Mouse (Mus musculus) kidney, postnatal 25 days (tissue): ENCODE measurements around the gene Anks1b.

Experiments
- DNase-seq, 2 experiments: peaks; one replicate each; pipeline ENCODE4 v3.0.0; 2021; ENCODE audit warnings: mixed read lengths in 2 of 2

The Anks1b gene

GRCm38 (mm10) chr10:90380704-90381339 lies 507.5 kb downstream of the Anks1b start:
- no peak for DNase-seq

GRCm38 (mm10) chr10:90400382-90400781 lies 527.1 kb downstream of the Anks1b start:
- DNase-seq, result no peak

- no peak for DNase-seq
Observed at GRCm38 (mm10) chr10:90408484-90408883, 535.2 kb downstream of the Anks1b start.

GRCm38 (mm10) chr10:90431527-90431926 lies 558.2 kb downstream of the Anks1b start:
- DNase-seq, result no peak

- no peak for DNase-seq
Observed at GRCm38 (mm10) chr10:90431974-90432373, 558.7 kb downstream of the Anks1b start.

- no peak for DNase-seq
Observed at GRCm38 (mm10) chr10:90432479-90432878, 559.2 kb downstream of the Anks1b start.

- no peak for DNase-seq
Observed at GRCm38 (mm10) chr10:90441036-90441435, 567.7 kb downstream of the Anks1b start.

GRCm38 (mm10) chr10:90441656-90442055 lies 568.3 kb downstream of the Anks1b start:
- no peak for DNase-seq

GRCm38 (mm10) chr10:90464906-90465305 lies 591.6 kb downstream of the Anks1b start:
- no peak for DNase-seq

GRCm38 (mm10) chr10:90465426-90465825 lies 592.1 kb downstream of the Anks1b start:
- DNase-seq, result peak in 1 of 2 experiments; percentile 31

GRCm38 (mm10) chr10:90467546-90467945 lies 594.2 kb downstream of the Anks1b start:
- DNase-seq, result no peak

GRCm38 (mm10) chr10:90493436-90493835 lies 620.1 kb downstream of the Anks1b start:
- no peak for DNase-seq

- DNase-seq, result no peak
Observed at GRCm38 (mm10) chr10:90493996-90494642, 620.8 kb downstream of the Anks1b start.

GRCm38 (mm10) chr10:90494981-90495516 lies 621.7 kb downstream of the Anks1b start:
- DNase-seq, result no peak

GRCm38 (mm10) chr10:90507561-90507960 lies 634.3 kb downstream of the Anks1b start:
- no peak for DNase-seq

- DNase-seq, result no peak
Observed at GRCm38 (mm10) chr10:90512801-90513200, 639.5 kb downstream of the Anks1b start.

GRCm38 (mm10) chr10:90531813-90532212 lies 658.5 kb downstream of the Anks1b start:
- DNase-seq, result no peak

GRCm38 (mm10) chr10:90535370-90535769 lies 662.1 kb downstream of the Anks1b start:
- DNase-seq, result no peak

- DNase-seq, result no peak
Observed at GRCm38 (mm10) chr10:90546635-90547034, 673.3 kb downstream of the Anks1b start.

- DNase-seq, result no peak
Observed at GRCm38 (mm10) chr10:90562906-90563305, 689.6 kb downstream of the Anks1b start.

GRCm38 (mm10) chr10:90576191-90577098 lies 703.1 kb downstream of the Anks1b start:
- peak; percentile 8 to 37 for DNase-seq

- DNase-seq, result no peak
Observed at GRCm38 (mm10) chr10:90577099-90577461, 703.8 kb downstream of the Anks1b start.

GRCm38 (mm10) chr10:90577777-90578176 lies 704.5 kb downstream of the Anks1b start:
- no peak for DNase-seq
